In genomic region chr13:63324311-63324710, GRCm38 (mm10) we compare ENCODE assay signal across 9 mouse cellular contexts.
DNase-seq lines count a peak whose midpoint lies in the region; ATAC-seq and TF ChIP-seq lines count a peak whose summit lies in the region.
"Had no signal": no experiment of that assay in that cellular context is flagged by ENCODE, and none has a peak within 500 bp of the region (broad histone marks: within the 10 kb centered on the region; RNA-seq: fewer than 3 reads in every experiment).

No protein-coding gene starts in this region.

- WGBS in hindbrain, embryonic 12.5 days, result 70% methylated on average over 3 of the region's 3 CpGs
- 62% methylated on average over 3 of the region's 3 CpGs for WGBS in hindbrain, embryonic 13.5 days
- 49% methylated on average over 3 of the region's 3 CpGs for WGBS in neural tube, embryonic 11.5 days
- WGBS in stomach, postnatal 0 days, result 54% methylated on average over 3 of the region's 3 CpGs

- no peak overlapping the region for H3K4me2 ChIP-seq in hindbrain, embryonic 12.5 days (replicated peaks)
- no peak overlapping the region for H3K4me2 ChIP-seq in hindbrain, embryonic 13.5 days
- H3K4me2 ChIP-seq in neural tube, embryonic 11.5 days (ENCODE audit: low read depth), result no peak overlapping the region
- no peak overlapping the region for H3K4me2 ChIP-seq in stomach, postnatal 0 days (replicated peaks; ENCODE audit: low read depth)
- H3K4me2 ChIP-seq: forebrain, embryonic 13.5 days had no signal

- 0 out of 2 replicates have a peak overlapping the region, but pooled peaks have one; percentile 60 for H3K27ac ChIP-seq in hindbrain, embryonic 12.5 days
- H3K27ac ChIP-seq in hindbrain, embryonic 13.5 days, result no peak overlapping the region
- peak overlapping the region; percentile 35; the same call in 1 of the 2 replicates for H3K27ac ChIP-seq in neural tube, embryonic 11.5 days (ENCODE audit: low read depth, low read length)
- H3K27ac ChIP-seq in stomach, postnatal 0 days (replicated peaks), result peak overlapping the region; percentile 53; the same call in 1 of the 2 replicates
- H3K27ac ChIP-seq: forebrain, embryonic 13.5 days had no signal

- H3K4me3 ChIP-seq in hindbrain, embryonic 12.5 days, result no peak overlapping the region
- no peak overlapping the region for H3K4me3 ChIP-seq in hindbrain, embryonic 13.5 days
- no peak overlapping the region for H3K4me3 ChIP-seq in neural tube, embryonic 11.5 days (ENCODE audit: low read depth, low read length)
- H3K4me3 ChIP-seq in stomach, postnatal 0 days (ENCODE audit: low read depth, low read length), result no peak overlapping the region
- H3K4me3 ChIP-seq: forebrain, embryonic 13.5 days had no signal

- H3K4me1 ChIP-seq in hindbrain, embryonic 12.5 days, result peaks cover 18% of the 10 kb centered on the region
- H3K4me1 ChIP-seq in hindbrain, embryonic 13.5 days (replicated peaks), result peaks cover 9% of the 10 kb centered on the region
- H3K4me1 ChIP-seq in neural tube, embryonic 11.5 days (ENCODE audit: control insufficient read depth, insufficient read depth, low read length), result peaks cover 5% of the 10 kb centered on the region; the same call in 1 of the 2 replicates
- peaks cover 4% of the 10 kb centered on the region; the same call in 1 of the 2 replicates for H3K4me1 ChIP-seq in stomach, postnatal 0 days (replicated peaks; ENCODE audit: control insufficient read depth, insufficient read depth)
- H3K4me1 ChIP-seq: forebrain, embryonic 13.5 days had no signal

- TF ChIP-seq CTCF in stomach, postnatal 0 days (IDR thresholded peaks at IDR 0.05; ENCODE audit: low read depth), result no peak

- H3K9me3 ChIP-seq in hindbrain, embryonic 12.5 days (replicated peaks), result no peaks in the 10 kb centered on the region
- H3K9me3 ChIP-seq in hindbrain, embryonic 13.5 days, result no peaks in the 10 kb centered on the region
- H3K9me3 ChIP-seq in neural tube, embryonic 11.5 days (ENCODE audit: control insufficient read depth, low read length), result no peaks in the 10 kb centered on the region
- H3K9me3 ChIP-seq in stomach, postnatal 0 days (ENCODE audit: control insufficient read depth, low read length), result no peaks in the 10 kb centered on the region
- H3K9me3 ChIP-seq: forebrain, embryonic 13.5 days had no signal

- H3K9ac ChIP-seq in hindbrain, embryonic 12.5 days, result no peak overlapping the region
- no peak overlapping the region for H3K9ac ChIP-seq in hindbrain, embryonic 13.5 days
- no peak overlapping the region for H3K9ac ChIP-seq in neural tube, embryonic 11.5 days (ENCODE audit: low read length)
- H3K9ac ChIP-seq in stomach, postnatal 0 days (ENCODE audit: low read length), result no peak overlapping the region
- H3K9ac ChIP-seq: forebrain, embryonic 13.5 days had no signal

- no peak for ATAC-seq in hindbrain, embryonic 12.5 days (ENCODE audit: low FRiP score)
- ATAC-seq in hindbrain, embryonic 13.5 days (ENCODE audit: low FRiP score), result no peak
- ATAC-seq in neural tube, embryonic 11.5 days (ENCODE audit: insufficient read depth, low FRiP score, low TSS enrichment), result no peak
- 0 out of 2 replicates have a peak, but pooled peaks have one; percentile 7 for ATAC-seq in stomach, postnatal 0 days (ENCODE audit: low FRiP score, low TSS enrichment)
- ATAC-seq: forebrain, embryonic 13.5 days had no signal

- DNase-seq in neural tube, embryonic 11.5 days (ENCODE audit: low spot score), result no peak
- no peak for DNase-seq in neural tube, embryonic 10.5 days (ENCODE audit: extremely low spot score, low spot score)
- DNase-seq in forelimb bud, embryonic 11.5 days (ENCODE audit: low read depth, low spot score), result peak; percentile 31
- DNase-seq in stomach, postnatal 0 days (ENCODE audit: low spot score), result no peak
- no peak for DNase-seq in frontal cortex, postnatal 36 days (ENCODE audit: low spot score in 2 of 2)
- DNase-seq: cerebellum, adult 2 months had no signal

- H3K27me3 ChIP-seq in hindbrain, embryonic 12.5 days, result no peaks in the 10 kb centered on the region
- peaks cover 2% of the 10 kb centered on the region; the same call in 1 of the 2 replicates for H3K27me3 ChIP-seq in hindbrain, embryonic 13.5 days
- no peaks in the 10 kb centered on the region for H3K27me3 ChIP-seq in neural tube, embryonic 11.5 days (ENCODE audit: control insufficient read depth, insufficient read depth, low read length)
- no peaks in the 10 kb centered on the region for H3K27me3 ChIP-seq in stomach, postnatal 0 days (ENCODE audit: control insufficient read depth, insufficient read depth, low read length)

- TF ChIP-seq EP300 in stomach, postnatal 0 days (optimal IDR thresholded peaks at IDR 0.05), result no peak

- 0 out of 2 replicates have a peak, but pooled peaks cover 3% of the 10 kb centered on the region for H3K36me3 ChIP-seq in hindbrain, embryonic 12.5 days
- H3K36me3 ChIP-seq in hindbrain, embryonic 13.5 days, result peaks cover 5% of the 10 kb centered on the region; the same call in 1 of the 2 replicates
- peaks cover 2% of the 10 kb centered on the region; the same call in 1 of the 2 replicates for H3K36me3 ChIP-seq in neural tube, embryonic 11.5 days (ENCODE audit: control insufficient read depth, insufficient read depth, low read length)
- H3K36me3 ChIP-seq in stomach, postnatal 0 days (ENCODE audit: control insufficient read depth, insufficient read depth, low read length), result no peaks in the 10 kb centered on the region
